Mouse (Mus musculus) T-helper 1 cell (primary cell): ENCODE results near the gene Vax1.

ENCODE experiments used
- in situ Hi-C: fragments of 300-600 bp; cut with MboI, MseI; formaldehyde crosslinking; loops from one replicate; pipeline ENCODE4 v1.15.1; 2025; ENCODE audit warnings: high pct_unique_total_duplicates

Gene Vax1

GRCm38 (mm10) chr19:59169936-59170765, at the start of gene Vax1:
Gene Vax1, minus strand, starts transcription at chr19:59170056.
- in situ Hi-C loops = no loop called here

- in situ Hi-C loops = no loop called here
Measured at GRCm38 (mm10) chr19:59218991-59219390, 49.1 kb upstream of the Vax1 start, which contains the start of gene Kcnk18. Gene Kcnk18, plus strand, starts transcription at chr19:59219214.

GRCm38 (mm10) chr19:59216891-59217290, 47.0 kb upstream of the Vax1 start:
- in situ Hi-C loops = no loop called here

- in situ Hi-C loops = no loop called here
Measured at GRCm38 (mm10) chr19:59208986-59209385, 39.1 kb upstream of the Vax1 start.

- in situ Hi-C loops = no loop called here
Measured at GRCm38 (mm10) chr19:59208475-59208874, 38.6 kb upstream of the Vax1 start.

GRCm38 (mm10) chr19:59198161-59198560, 28.3 kb upstream of the Vax1 start:
- in situ Hi-C loops = no loop called here

- in situ Hi-C loops = no loop called here
Measured at GRCm38 (mm10) chr19:59196111-59196666, 26.3 kb upstream of the Vax1 start.

- in situ Hi-C loops = no loop called here
Measured at GRCm38 (mm10) chr19:59195181-59195770, 25.4 kb upstream of the Vax1 start.

- in situ Hi-C loops = no loop called here
Measured at GRCm38 (mm10) chr19:59193986-59194820, 24.3 kb upstream of the Vax1 start.

GRCm38 (mm10) chr19:59193456-59193855, 23.6 kb upstream of the Vax1 start:
- in situ Hi-C loops = no loop called here

- in situ Hi-C loops = no loop called here
Measured at GRCm38 (mm10) chr19:59192491-59192890, 22.6 kb upstream of the Vax1 start.

GRCm38 (mm10) chr19:59191123-59191505, 21.3 kb upstream of the Vax1 start:
- in situ Hi-C loops = no loop called here

- in situ Hi-C loops = no loop called here
Measured at GRCm38 (mm10) chr19:59190431-59191122, 20.7 kb upstream of the Vax1 start.

GRCm38 (mm10) chr19:59188981-59189380, 19.1 kb upstream of the Vax1 start:
- in situ Hi-C loops = no loop called here

- in situ Hi-C loops = no loop called here
Measured at GRCm38 (mm10) chr19:59184000-59184399, 14.1 kb upstream of the Vax1 start.

- in situ Hi-C loops = no loop called here
Measured at GRCm38 (mm10) chr19:59173341-59174015, 3.6 kb upstream of the Vax1 start.

- in situ Hi-C loops = no loop called here
Measured at GRCm38 (mm10) chr19:59172781-59173180, 2.9 kb upstream of the Vax1 start.

GRCm38 (mm10) chr19:59171871-59172245, 2.0 kb upstream of the Vax1 start:
- in situ Hi-C loops = no loop called here

GRCm38 (mm10) chr19:59171151-59171870, 1.5 kb upstream of the Vax1 start:
- in situ Hi-C loops = no loop called here

- in situ Hi-C loops = no loop called here
Measured at GRCm38 (mm10) chr19:59170766-59171095, 875 bp upstream of the Vax1 start.
